Mouse (Mus musculus) erythroid progenitor cell, adult 5-6 weeks (primary cell): ENCODE data around the gene Galnt15. TPM values are rescaled to one million over a fixed set of nuclear protein-coding genes. Genes with fewer than 3 reads are reported as not detected.

Experiments used
- ATAC-seq: replicated peaks from 2 replicates; pipeline ENCODE4 v1.8.0; 2016; ENCODE audit warnings: moderate number of reproducible peaks, mild to moderate bottlenecking, moderate TSS enrichment, inconsistent platforms; ENCODE audit not compliant: poor library complexity, low FRiP score, severe bottlenecking
- total RNA-seq, 2 experiments: library from RNA; stranded (forward) in 1 of 2; stranded (reverse) in 1 of 2; fragments of 150-400 nt in 1 of 2; fragments of 186-747, 209-891 nt in 1 of 2; gene quantifications; 2 replicates each; pipeline versions ENCODE4 v1.2.3 to v1.2.4; 2015 to 2017; ENCODE audit warnings: low replicate concordance in 2 of 2

The Galnt15 gene
- total RNA-seq, 2 experiments from 2014 or later = not detected

GRCm38 (mm10) chr14:32030073-32030472 is 1.3 kb downstream of the Galnt15 start:
- ATAC-seq = no peak

- peak; percentile 73 for ATAC-seq
Measured at GRCm38 (mm10) chr14:32032522-32032921, 3.7 kb downstream of the Galnt15 start.

- no peak for ATAC-seq
Measured at GRCm38 (mm10) chr14:32036482-32036881, 7.7 kb downstream of the Galnt15 start.

- ATAC-seq = peak; percentile 67
Measured at GRCm38 (mm10) chr14:32037661-32038252, 9.0 kb downstream of the Galnt15 start.

GRCm38 (mm10) chr14:32042108-32042507 is 13.3 kb downstream of the Galnt15 start:
- ATAC-seq = no peak

- no peak for ATAC-seq
Measured at GRCm38 (mm10) chr14:32046357-32046756, 17.6 kb downstream of the Galnt15 start.

GRCm38 (mm10) chr14:32050171-32050570 is 21.4 kb downstream of the Galnt15 start:
- no peak for ATAC-seq

GRCm38 (mm10) chr14:32053895-32054294 is 25.1 kb downstream of the Galnt15 start:
- no peak for ATAC-seq

- no peak for ATAC-seq
Measured at GRCm38 (mm10) chr14:32054788-32055187, 26.0 kb downstream of the Galnt15 start.

GRCm38 (mm10) chr14:32055781-32056180 is 27.0 kb downstream of the Galnt15 start:
- ATAC-seq = no peak

GRCm38 (mm10) chr14:32056675-32057074 is 27.9 kb downstream of the Galnt15 start:
- no peak for ATAC-seq

- ATAC-seq = no peak
Measured at GRCm38 (mm10) chr14:32057664-32058063, 28.9 kb downstream of the Galnt15 start.

GRCm38 (mm10) chr14:32061398-32061797 is 32.6 kb downstream of the Galnt15 start:
- no peak for ATAC-seq

GRCm38 (mm10) chr14:32072807-32073206 is 44.0 kb downstream of the Galnt15 start:
- no peak for ATAC-seq

GRCm38 (mm10) chr14:32073211-32073685 is 44.5 kb downstream of the Galnt15 start:
- no peak for ATAC-seq

- ATAC-seq = no peak
Measured at GRCm38 (mm10) chr14:32073901-32074300, 45.1 kb downstream of the Galnt15 start.

GRCm38 (mm10) chr14:32076896-32077575 is 48.2 kb downstream of the Galnt15 start:
- ATAC-seq = peak; percentile 74

- ATAC-seq = no peak
Measured at GRCm38 (mm10) chr14:32081026-32081425, 52.2 kb downstream of the Galnt15 start.

- ATAC-seq = no peak
Measured at GRCm38 (mm10) chr14:32082891-32083290, 54.1 kb downstream of the Galnt15 start.

GRCm38 (mm10) chr14:32083466-32083865 is 54.7 kb downstream of the Galnt15 start:
- ATAC-seq = no peak

GRCm38 (mm10) chr14:32084761-32085485 is 56.1 kb downstream of the Galnt15 start, which contains the start of gene Oxnad1:
Gene Oxnad1, plus strand, starts transcription at chr14:32085374.
- ATAC-seq = peak; percentile 81
